Mouse (Mus musculus) liver, postnatal 0 days (tissue): ENCODE results near the gene Ptcra.

ENCODE experiments used
- CTCF ChIP-seq: sonication (generic); IDR thresholded peaks from 2 replicates; pipeline ENCODE4 v1.5.1; 2016; ENCODE audit warnings: antibody characterized with exemption, low read depth
- EP300 ChIP-seq: IDR thresholded peaks from 2 replicates; pipeline ENCODE4 v1.6.1; 2016; ENCODE audit warnings: antibody characterized with exemption, low read depth, mild to moderate bottlenecking

DNA sequence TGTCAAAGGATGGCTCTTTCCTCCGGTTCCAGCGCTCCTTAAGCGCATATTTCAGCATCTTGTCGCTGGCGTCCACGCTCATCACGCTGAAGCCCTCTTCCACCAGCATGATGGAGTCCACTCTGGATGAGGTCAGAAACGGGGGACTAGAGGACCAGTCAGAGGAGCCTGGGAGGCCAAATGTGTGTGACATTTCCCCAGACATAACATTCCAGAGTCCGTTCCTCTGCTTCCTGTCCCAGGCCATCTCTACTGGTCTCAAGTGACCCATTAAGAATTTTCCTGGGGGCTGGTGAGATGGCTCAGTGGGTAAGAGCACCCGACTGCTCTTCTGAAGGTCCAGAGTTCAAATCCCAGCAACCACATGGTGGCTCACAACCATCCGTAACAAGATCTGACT is 36.2 kb downstream of the Ptcra start:
- TF ChIP-seq CTCF (no peak), EP300 (no peak)
